Mouse (Mus musculus) G1E (cell line): ENCODE results near the gene Dus3l.

Experiments used
- CTCF ChIP-seq: IDR thresholded peaks from 2 replicates; pipeline ENCODE4 v1.5.1; 2012; ENCODE audit warnings: low read depth, low read length, inconsistent platforms, mixed read lengths
- POLR2AphosphoS5 ChIP-seq: IDR thresholded peaks from 2 replicates; pipeline ENCODE4 v1.6.1; 2012; ENCODE audit warnings: low read depth, low read length, inconsistent platforms; ENCODE audit not compliant: insufficient replicate concordance

DNA sequence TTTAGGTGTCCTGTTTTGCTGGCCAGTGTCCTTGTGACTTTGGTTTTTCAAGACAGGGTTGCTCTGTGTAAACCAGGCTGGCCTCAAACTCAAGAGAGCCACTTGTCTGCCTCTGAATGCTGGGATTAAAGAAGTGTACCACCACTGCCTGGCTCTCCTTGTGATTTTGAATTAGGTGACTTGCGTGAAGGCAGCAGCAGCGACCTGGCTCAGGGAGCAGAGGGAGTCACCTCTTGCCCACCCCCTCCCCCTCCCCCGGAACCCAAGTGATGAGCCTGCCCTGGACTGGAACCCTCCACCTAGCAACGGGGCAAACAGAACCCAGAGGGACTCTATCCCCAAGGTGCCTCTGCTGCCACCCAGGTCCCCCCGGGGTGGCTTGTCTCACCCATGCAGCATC is 5.4 kb downstream of the Dus3l start, which contains the start of gene Prr22:
- TF ChIP-seq CTCF (no peak), POLR2AphosphoS5 (no peak)
